Mouse (Mus musculus) v-Abl transformed pro-B cells (cell line): ENCODE measurements at regions not wholly inside any gene's neighbourhood (a gene's known extent, or its start where the extent isn't known, plus 50 kb on each side); places are given as distances from the start of the nearest gene placed in this dataset.

Source experiments
- in situ Hi-C, 2 experiments: fragments of 400-800 bp; cut with MboI; formaldehyde crosslinking; loops; one replicate each; pipeline ENCODE4 v1.15.1; 2025; ENCODE audit not compliant: unreplicated experiment in 2 of 2

GRCm38 (mm10) chr19:23507256-23507851 is 59.1 kb upstream of the Mamdc2 start:
- in situ Hi-C loops = loop anchor here in 1 of 2 experiments (25.0 kb wide), 2 partner anchors 495 to 1170 kb away; no protein-coding TSS in a partner anchor
